Mouse (Mus musculus): Measurements from ENCODE around the gene Rgs19.

GRCm38 (mm10) chr2:181695776-181696175 is 2.0 kb upstream of the Rgs19 start:
- TF ChIP-seq CTCF (IDR thresholded peaks at IDR 0.05; ENCODE audit: insufficient read depth, low read length): no peak
- no peak for TF ChIP-seq POLR2A (IDR thresholded peaks at IDR 0.05; ENCODE audit: borderline replicate concordance, extremely low read depth, low read depth, low read length)
